Mouse (Mus musculus) brain, embryonic 14.5 days (tissue): ENCODE results near the gene Cipc.

Experiments
- CTCF ChIP-seq: fragments of 200-500 bp; IDR thresholded peaks from 2 replicates; pipeline ENCODE4 v1.5.1; 2012; ENCODE audit warnings: inconsistent platforms, mild to moderate bottlenecking, moderate library complexity, borderline replicate concordance; ENCODE audit not compliant: insufficient read depth, insufficient read length; ENCODE audit errors: extremely low read depth
- POLR2A ChIP-seq: fragments of 200-500 bp; IDR thresholded peaks from 2 replicates; pipeline ENCODE4 v1.6.1; 2012; ENCODE audit warnings: mild to moderate bottlenecking, inconsistent platforms, borderline replicate concordance; ENCODE audit not compliant: poor library complexity, insufficient read depth, insufficient read length, severe bottlenecking; ENCODE audit errors: extremely low read depth

GRCm38 (mm10) chr12:86981180-86981579 is 34.3 kb downstream of the Cipc start:
- TF ChIP-seq CTCF, result peak; percentile 52
- no peak for TF ChIP-seq POLR2A
